Mouse (Mus musculus): ENCODE results near the gene Ssu72.

The Ssu72 gene

DNA sequence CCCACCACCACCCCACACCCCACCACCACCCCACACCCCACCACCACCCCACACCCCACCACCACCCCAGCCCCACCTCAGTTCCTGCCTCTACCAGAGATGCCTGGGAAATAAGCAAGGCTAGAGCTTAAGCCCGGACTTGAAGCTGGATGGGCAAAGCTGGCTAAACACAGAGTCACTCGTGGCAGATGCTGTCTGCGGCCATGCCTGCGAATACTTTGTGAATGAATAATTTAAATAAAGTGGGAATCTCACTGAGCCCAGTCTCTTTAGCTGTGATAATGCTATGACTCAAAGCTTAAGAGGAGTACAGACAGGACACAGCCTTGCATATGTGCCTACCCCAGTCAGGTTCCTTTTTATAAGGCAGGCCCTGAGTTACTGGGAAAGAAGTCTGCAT is 74.9 kb downstream of the Ssu72 start:
- in situ Hi-C loops (cut with MboI, MseI), result no loop called here

- in situ Hi-C loops (cut with MboI, MseI), result no loop called here
Measured at GRCm38 (mm10) chr4:155780895-155781294, 76.3 kb downstream of the Ssu72 start.

Measured in T-helper 1 cell (primary cell).